Mouse (Mus musculus): ENCODE measurements around the gene Mup5. TPM values are rescaled to one million over a fixed set of nuclear protein-coding genes. Genes with fewer than 3 reads are reported as not detected.
"Not testable (repeated sequence)": the region's sequence is repeated elsewhere in the genome, so short reads cannot be mapped to it uniquely, and the experiment has no call there.

Gene Mup5
- total and polyA plus RNA-seq, 2 experiments from 2014 or later, result not detected

DNA sequence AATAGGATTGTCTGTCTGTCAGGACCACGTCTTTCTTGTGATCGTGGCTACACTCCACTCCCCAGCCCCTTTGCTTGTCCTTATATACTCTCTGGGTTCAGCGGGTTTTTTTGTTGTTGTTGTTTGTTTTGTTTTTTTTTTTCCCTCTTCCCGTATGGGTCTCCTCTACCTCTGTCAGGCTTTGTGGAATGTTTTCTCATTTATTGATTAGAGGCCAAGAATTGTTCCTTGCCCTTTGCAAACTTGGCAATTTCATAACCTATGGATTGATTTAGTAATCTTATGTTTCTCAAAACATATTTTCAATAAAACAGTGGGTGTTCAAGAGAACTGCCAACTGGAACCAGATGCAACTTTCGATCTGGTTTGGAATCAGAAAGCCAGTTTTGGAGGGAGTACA lies 52.9 kb downstream of the Mup5 start, which contains the start of gene Mup19:
Gene Mup19 (minus strand): TSS at position 101 of the 400 bp plus-strand sequence.
- not testable (repeated sequence) for H3K9me3 ChIP-seq (ENCODE audit: low read length); H3K4me2 ChIP-seq (ENCODE audit: low read depth, low read length, poor library complexity, severe bottlenecking); H3K27me3 ChIP-seq (ENCODE audit: insufficient read depth, low read length); DNase-seq (ENCODE audit: low spot score); H3K4me1 ChIP-seq (ENCODE audit: insufficient read depth, low read length); ATAC-seq (ENCODE audit: low FRiP score); H3K27ac ChIP-seq (ENCODE audit: low read depth, low read length); H3K4me3 ChIP-seq (ENCODE audit: low read depth, low read length); H3K9ac ChIP-seq (replicated peaks; ENCODE audit: low read length, poor library complexity, severe bottlenecking); H3K36me3 ChIP-seq (ENCODE audit: insufficient read depth, low read length)
- 86% methylated on average over 1 of the region's 5 CpGs for WGBS

Other genes starting within 250 kb of the Mup5 start
- not detected in 2 replicates for gene Mup17, start 239.4 kb downstream of the Mup5 start, total RNA-seq (2014; rRNA removed)
- gene Mup17, start 239.4 kb downstream of the Mup5 start, polyA plus RNA-seq (2015; fragmentation: Nextera tagmentation; extraction: Ambion mirVana), result not detected in 2 replicates
- not detected in 2 replicates for gene Mup18, start 161.1 kb downstream of the Mup5 start, total RNA-seq (2014; rRNA removed)
- not detected in 2 replicates for gene Mup18, start 161.1 kb downstream of the Mup5 start, polyA plus RNA-seq (2015; fragmentation: Nextera tagmentation; extraction: Ambion mirVana)
- not detected in 2 replicates for gene Mup19, start 53.0 kb downstream of the Mup5 start, total RNA-seq (2014; rRNA removed)
- not detected in 2 replicates for gene Mup19, start 53.0 kb downstream of the Mup5 start, polyA plus RNA-seq (2015; fragmentation: Nextera tagmentation; extraction: Ambion mirVana)
- not detected in 2 replicates for gene Mup20, start 218.9 kb upstream of the Mup5 start, total RNA-seq (2014; rRNA removed)
- gene Mup20, start 218.9 kb upstream of the Mup5 start, polyA plus RNA-seq (2015; fragmentation: Nextera tagmentation; extraction: Ambion mirVana), result not detected in 2 replicates